Mouse (Mus musculus): ENCODE results near the gene Zbtb38. TPM values are rescaled to one million over a fixed set of nuclear protein-coding genes. Genes with fewer than 3 reads are reported as not detected.

Gene Zbtb38
- total RNA-seq, 1 experiment = 16.0 TPM

GRCm38 (mm10) chr9:96699276-96700035 is 53.2 kb downstream of the Zbtb38 start:
- H3K9me3 ChIP-seq (ENCODE audit: control insufficient read depth, insufficient read depth, low read depth, low read length) = no peaks in the 10 kb centered on the region
- H3K36me3 ChIP-seq (ENCODE audit: control insufficient read depth, insufficient read depth, low read length, poor library complexity, severe bottlenecking) = peaks cover 4% of the 10 kb centered on the region; the same call in 1 of the 2 replicates
- TF ChIP-seq CHD2 (IDR thresholded peaks at IDR 0.05; ENCODE audit: low read depth, low read length) (no peak), ZNF384 (IDR thresholded peaks at IDR 0.05; ENCODE audit: low read depth, low read length) (no peak), MAFK (IDR thresholded peaks at IDR 0.05; ENCODE audit: insufficient read depth, low read depth, low read length) (no peak), ZC3H11A (IDR thresholded peaks at IDR 0.05; ENCODE audit: borderline replicate concordance, low read depth, low read length) (no peak), HCFC1 (IDR thresholded peaks at IDR 0.05; ENCODE audit: borderline replicate concordance, insufficient read depth, low read length) (no peak)
- peaks cover 0 to 2% of the 10 kb centered on the region in 2 experiments; a peak in 2 of 4 replicates for H3K4me1 ChIP-seq (ENCODE audit: control insufficient read depth in 2 of 2, insufficient read depth in 2 of 2, low read length in 2 of 2, poor library complexity in 1 of 2)
- H3K9ac ChIP-seq (ENCODE audit: insufficient read depth, low read depth, low read length, poor library complexity, severe bottlenecking) = no peak overlapping the region
- no peak overlapping the region for H3K27ac ChIP-seq (ENCODE audit: insufficient read depth, low read depth, low read length, poor library complexity, severe bottlenecking)
- no peak for DNase-seq (ENCODE audit: low read depth, low spot score)
- H3K4me3 ChIP-seq (ENCODE audit: insufficient read depth in 1 of 2, low read depth in 1 of 2, low read length in 2 of 2, poor library complexity in 1 of 2, severe bottlenecking in 1 of 2) = no peak overlapping the region
- in situ Hi-C loops (cut with MboI; ENCODE audit: low sequenced_read_pairs in 2 of 2, unreplicated experiment in 2 of 2) = no loop called here

DNA sequence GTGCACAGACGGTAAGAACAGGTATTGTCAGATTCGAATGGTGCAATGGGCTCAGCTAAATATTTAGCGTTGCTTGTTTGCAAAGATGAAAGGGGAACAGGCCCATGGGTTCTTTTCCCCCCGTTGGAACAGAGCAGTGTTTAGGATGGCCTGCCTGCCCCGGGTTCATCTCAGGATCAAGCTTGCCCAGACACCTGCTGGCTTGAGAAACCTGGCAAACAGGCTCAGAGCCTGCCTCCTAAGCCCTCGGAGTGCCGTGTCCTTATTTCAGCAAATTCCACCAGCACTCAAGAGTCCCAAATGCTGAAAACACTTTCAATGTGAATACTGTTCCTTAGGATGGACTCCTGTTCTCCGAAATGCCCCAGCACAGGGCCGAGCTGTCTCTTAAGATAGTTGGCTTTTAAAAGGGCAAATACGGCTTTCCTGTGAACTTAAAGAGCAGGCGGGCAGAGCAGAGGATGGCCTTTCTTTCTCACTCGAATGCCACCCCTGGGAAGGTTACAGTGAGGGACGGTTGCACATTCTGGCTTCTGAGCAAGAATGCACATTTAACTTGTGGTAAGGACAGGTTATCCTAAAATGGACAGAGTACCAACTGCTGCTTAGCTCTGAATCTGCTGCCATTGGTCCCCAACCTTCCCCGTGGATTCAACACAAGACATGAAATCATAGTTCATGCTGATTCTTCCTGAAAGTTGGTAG is 55.7 kb downstream of the Zbtb38 start:
- no peak overlapping the region for H3K4me3 ChIP-seq (ENCODE audit: insufficient read depth in 1 of 2, low read depth in 1 of 2, low read length in 2 of 2, poor library complexity in 1 of 2, severe bottlenecking in 1 of 2)
- in situ Hi-C loops (cut with MboI; ENCODE audit: low sequenced_read_pairs in 2 of 2, unreplicated experiment in 2 of 2) = no loop called here

GRCm38 (mm10) chr9:96696141-96696561 is 56.5 kb downstream of the Zbtb38 start:
- H3K4me1 ChIP-seq (ENCODE audit: control insufficient read depth in 2 of 2, insufficient read depth in 2 of 2, low read length in 2 of 2, poor library complexity in 1 of 2) = peaks cover 3 to 4% of the 10 kb centered on the region in 2 experiments; a peak in 2 of 4 replicates
- TF ChIP-seq ZNF384 (IDR thresholded peaks at IDR 0.05; ENCODE audit: low read depth, low read length) (no peak), CHD2 (IDR thresholded peaks at IDR 0.05; ENCODE audit: low read depth, low read length) (no peak), HCFC1 (IDR thresholded peaks at IDR 0.05; ENCODE audit: borderline replicate concordance, insufficient read depth, low read length) (no peak), ZC3H11A (IDR thresholded peaks at IDR 0.05; ENCODE audit: borderline replicate concordance, low read depth, low read length) (no peak), MAFK (IDR thresholded peaks at IDR 0.05; ENCODE audit: insufficient read depth, low read depth, low read length) (no peak)
- H3K9me3 ChIP-seq (ENCODE audit: control insufficient read depth, insufficient read depth, low read depth, low read length) = no peaks in the 10 kb centered on the region
- no peak for DNase-seq (ENCODE audit: low read depth, low spot score)
- H3K9ac ChIP-seq (ENCODE audit: insufficient read depth, low read depth, low read length, poor library complexity, severe bottlenecking) = no peak overlapping the region
- peaks cover 2% of the 10 kb centered on the region; the same call in 1 of the 2 replicates for H3K36me3 ChIP-seq (ENCODE audit: control insufficient read depth, insufficient read depth, low read length, poor library complexity, severe bottlenecking)
- no peak overlapping the region for H3K27ac ChIP-seq (ENCODE audit: insufficient read depth, low read depth, low read length, poor library complexity, severe bottlenecking)
- in situ Hi-C loops (cut with MboI; ENCODE audit: low sequenced_read_pairs in 2 of 2, unreplicated experiment in 2 of 2) = no loop called here
- no peak overlapping the region for H3K4me3 ChIP-seq (ENCODE audit: insufficient read depth in 1 of 2, low read depth in 1 of 2, low read length in 2 of 2, poor library complexity in 1 of 2, severe bottlenecking in 1 of 2)

More for the DNA sequence above, 55.7 kb downstream of the Zbtb38 start:
- H3K4me1 ChIP-seq (ENCODE audit: control insufficient read depth in 2 of 2, insufficient read depth in 2 of 2, low read length in 2 of 2, poor library complexity in 1 of 2) = peaks cover 0 to 4% of the 10 kb centered on the region in 2 experiments; a peak in 2 of 4 replicates
- H3K36me3 ChIP-seq (ENCODE audit: control insufficient read depth, insufficient read depth, low read length, poor library complexity, severe bottlenecking) = peaks cover 3% of the 10 kb centered on the region; the same call in 1 of the 2 replicates
- H3K9me3 ChIP-seq (ENCODE audit: control insufficient read depth, insufficient read depth, low read depth, low read length) = no peaks in the 10 kb centered on the region
- no peak for DNase-seq (ENCODE audit: low read depth, low spot score)
- TF ChIP-seq ZNF384 (IDR thresholded peaks at IDR 0.05; ENCODE audit: low read depth, low read length) (no peak), ZC3H11A (IDR thresholded peaks at IDR 0.05; ENCODE audit: borderline replicate concordance, low read depth, low read length) (no peak), HCFC1 (IDR thresholded peaks at IDR 0.05; ENCODE audit: borderline replicate concordance, insufficient read depth, low read length) (no peak), CHD2 (IDR thresholded peaks at IDR 0.05; ENCODE audit: low read depth, low read length) (no peak), MAFK (IDR thresholded peaks at IDR 0.05; ENCODE audit: insufficient read depth, low read depth, low read length) (no peak)
- H3K9ac ChIP-seq (ENCODE audit: insufficient read depth, low read depth, low read length, poor library complexity, severe bottlenecking) = no peak overlapping the region; the same call in 1 of the 2 replicates
- no peak overlapping the region for H3K27ac ChIP-seq (ENCODE audit: insufficient read depth, low read depth, low read length, poor library complexity, severe bottlenecking)

GRCm38 (mm10) chr9:96690461-96690863 is 62.2 kb downstream of the Zbtb38 start:
- no peak overlapping the region for H3K4me3 ChIP-seq (ENCODE audit: insufficient read depth in 1 of 2, low read depth in 1 of 2, low read length in 2 of 2, poor library complexity in 1 of 2, severe bottlenecking in 1 of 2)
- TF ChIP-seq CHD2 (IDR thresholded peaks at IDR 0.05; ENCODE audit: low read depth, low read length) (no peak), ZNF384 (IDR thresholded peaks at IDR 0.05; ENCODE audit: low read depth, low read length) (no peak), ZC3H11A (IDR thresholded peaks at IDR 0.05; ENCODE audit: borderline replicate concordance, low read depth, low read length) (no peak), HCFC1 (IDR thresholded peaks at IDR 0.05; ENCODE audit: borderline replicate concordance, insufficient read depth, low read length) (no peak), MAFK (IDR thresholded peaks at IDR 0.05; ENCODE audit: insufficient read depth, low read depth, low read length) (no peak)

More at GRCm38 (mm10) chr9:96690461-96690863, 62.2 kb downstream of the Zbtb38 start:
- peaks cover 3 to 7% of the 10 kb centered on the region in 2 experiments; a peak in 3 of 4 replicates for H3K4me1 ChIP-seq (ENCODE audit: control insufficient read depth in 2 of 2, insufficient read depth in 2 of 2, low read length in 2 of 2, poor library complexity in 1 of 2)
- H3K9ac ChIP-seq (ENCODE audit: insufficient read depth, low read depth, low read length, poor library complexity, severe bottlenecking) = no peak overlapping the region
- no peaks in the 10 kb centered on the region for H3K9me3 ChIP-seq (ENCODE audit: control insufficient read depth, insufficient read depth, low read depth, low read length)
- peaks cover 7% of the 10 kb centered on the region; the same call in 1 of the 2 replicates for H3K36me3 ChIP-seq (ENCODE audit: control insufficient read depth, insufficient read depth, low read length, poor library complexity, severe bottlenecking)
- no peak overlapping the region; the same call in 1 of the 2 replicates for H3K27ac ChIP-seq (ENCODE audit: insufficient read depth, low read depth, low read length, poor library complexity, severe bottlenecking)
- in situ Hi-C loops (cut with MboI; ENCODE audit: low sequenced_read_pairs in 2 of 2, unreplicated experiment in 2 of 2) = no loop called here
- DNase-seq (ENCODE audit: low read depth, low spot score) = no peak
